In the genomic region with DNA sequence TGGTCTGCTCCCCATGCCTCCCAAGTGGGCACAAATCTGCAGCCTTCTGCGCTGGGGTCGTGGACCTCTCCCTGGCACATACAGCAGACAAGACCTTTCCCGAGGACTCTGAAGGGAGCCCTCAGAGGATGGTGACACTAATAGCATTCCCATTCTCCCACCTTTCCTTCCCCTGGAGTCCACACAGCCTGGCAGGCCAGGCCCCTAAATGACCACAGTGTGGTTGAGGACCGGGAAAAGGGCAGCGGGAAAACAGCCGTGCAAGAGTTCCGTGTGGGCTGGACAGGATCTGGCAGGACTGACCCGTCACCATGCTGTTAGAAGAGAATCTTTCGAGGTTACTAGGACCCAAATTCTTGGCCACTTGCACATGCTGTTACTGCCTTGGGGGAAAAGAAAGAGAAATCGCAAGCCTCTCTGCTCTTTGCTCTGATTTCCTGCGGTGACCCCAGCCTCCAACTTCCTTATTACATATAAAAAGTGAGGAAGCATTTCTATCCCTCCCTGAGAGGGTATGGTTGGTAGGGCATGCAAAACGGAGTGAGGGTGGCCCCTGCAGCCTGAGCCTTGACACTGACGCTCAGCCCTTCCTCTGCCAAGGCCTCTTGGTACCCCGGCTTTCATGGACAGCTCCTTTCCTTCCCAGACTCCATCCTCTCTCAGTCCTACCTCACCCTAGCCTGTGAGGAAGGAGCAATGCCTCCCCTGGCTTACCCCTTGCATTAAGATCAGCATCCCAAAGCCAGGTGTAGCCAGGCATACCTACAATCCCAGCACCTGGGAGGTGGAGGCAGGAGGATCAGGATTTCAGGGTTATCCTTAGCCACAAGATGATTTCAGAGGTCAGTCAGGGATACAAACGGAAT, we compare ENCODE assay signal across 9 mouse cellular contexts. TPM values are rescaled to one million over a fixed set of nuclear protein-coding genes. Genes with fewer than 3 reads are reported as not detected.
DNase-seq lines count a peak whose midpoint lies in the region; ATAC-seq and TF ChIP-seq lines count a peak whose summit lies in the region.
"Had no signal": no experiment of that assay in that cellular context is flagged by ENCODE, and none has a peak within 500 bp of the region (broad histone marks: within the 10 kb centered on the region; RNA-seq: fewer than 3 reads in every experiment).

No protein-coding gene starts in this region.

- ATAC-seq in forebrain, embryonic 11.5 days (replicated peaks; ENCODE audit: low FRiP score), result no peak
- no peak for ATAC-seq in forebrain, postnatal 0 days
- ATAC-seq in heart, embryonic 15.5 days (replicated peaks; ENCODE audit: insufficient number of reproducible peaks, insufficient read depth, low FRiP score, low read depth), result no peak
- no peak for ATAC-seq in lung, embryonic 15.5 days (ENCODE audit: borderline replicate concordance, extremely low read depth, low FRiP score, low TSS enrichment)

- no peaks in the 10 kb centered on the region for H3K9me3 ChIP-seq in forebrain, embryonic 11.5 days (ENCODE audit: control insufficient read depth, low read length)
- H3K9me3 ChIP-seq in forebrain, postnatal 0 days (ENCODE audit: low read length), result no peaks in the 10 kb centered on the region
- no peaks in the 10 kb centered on the region for H3K9me3 ChIP-seq in heart, embryonic 15.5 days (replicated peaks)
- no peaks in the 10 kb centered on the region for H3K9me3 ChIP-seq in lung, embryonic 15.5 days

- H3K9ac ChIP-seq in forebrain, embryonic 11.5 days (ENCODE audit: low read length), result peak overlapping the region; percentile 41; the same call in 1 of the 2 replicates
- no peak overlapping the region for H3K9ac ChIP-seq in forebrain, postnatal 0 days
- H3K9ac ChIP-seq in heart, embryonic 15.5 days, result peak overlapping the region; percentile 38; the same call in 1 of the 2 replicates
- peak overlapping the region; percentile 31; the same call in 1 of the 2 replicates for H3K9ac ChIP-seq in lung, embryonic 15.5 days

- H3K27me3 ChIP-seq in forebrain, embryonic 11.5 days (ENCODE audit: control insufficient read depth, insufficient read depth, low read length), result no peaks in the 10 kb centered on the region
- no peaks in the 10 kb centered on the region for H3K27me3 ChIP-seq in forebrain, postnatal 0 days (ENCODE audit: insufficient read depth, low read length)
- no peaks in the 10 kb centered on the region for H3K27me3 ChIP-seq in heart, embryonic 15.5 days
- H3K27me3 ChIP-seq in lung, embryonic 15.5 days, result no peaks in the 10 kb centered on the region

- DNase-seq in forebrain, embryonic 11.5 days (ENCODE audit: low spot score), result no peak
- DNase-seq in forebrain, postnatal 0 days, result no peak
- DNase-seq in 416B (ENCODE audit: low read depth), result peak; percentile 70
- no peak for DNase-seq in thymus, postnatal 0 days (ENCODE audit: low spot score)
- no peak for DNase-seq in left cerebral cortex, adult 9 months (ENCODE audit: low spot score in 2 of 2)
- no peak for DNase-seq in adrenal gland, adult 8-10 months

- WGBS in forebrain, embryonic 11.5 days, result 71% methylated on average over 15 of the region's 15 CpGs
- WGBS in forebrain, postnatal 0 days, result 70% methylated on average over 15 of the region's 15 CpGs
- 53% methylated on average over 15 of the region's 15 CpGs for WGBS in heart, embryonic 15.5 days
- 57% methylated on average over 15 of the region's 15 CpGs for WGBS in lung, embryonic 15.5 days

- no peak overlapping the region for H3K27ac ChIP-seq in forebrain, embryonic 11.5 days (ENCODE audit: low read depth, low read length)
- H3K27ac ChIP-seq in forebrain, postnatal 0 days (ENCODE audit: low read depth, low read length), result no peak overlapping the region
- peak overlapping the region; percentile 60 for H3K27ac ChIP-seq in heart, embryonic 15.5 days
- H3K27ac ChIP-seq in lung, embryonic 15.5 days, result peak overlapping the region; percentile 82

- H3K4me2 ChIP-seq in forebrain, embryonic 11.5 days (ENCODE audit: low read depth, low read length, severe bottlenecking), result no peak overlapping the region
- H3K4me2 ChIP-seq in forebrain, postnatal 0 days (ENCODE audit: low read depth), result no peak overlapping the region
- peak overlapping the region; percentile 53; the same call in 1 of the 2 replicates for H3K4me2 ChIP-seq in heart, embryonic 15.5 days
- H3K4me2 ChIP-seq in lung, embryonic 15.5 days, result peak overlapping the region; percentile 54

- H3K4me3 ChIP-seq in forebrain, embryonic 11.5 days (ENCODE audit: low read depth, low read length), result no peak overlapping the region
- no peak overlapping the region for H3K4me3 ChIP-seq in forebrain, postnatal 0 days (ENCODE audit: low read depth, low read length)
- 0 out of 2 replicates have a peak overlapping the region, but pooled peaks have one; percentile 12 for H3K4me3 ChIP-seq in heart, embryonic 15.5 days
- peak overlapping the region; percentile 19; the same call in 1 of the 2 replicates for H3K4me3 ChIP-seq in lung, embryonic 15.5 days

- no peaks in the 10 kb centered on the region for H3K36me3 ChIP-seq in forebrain, embryonic 11.5 days (ENCODE audit: control insufficient read depth, insufficient read depth, low read length)
- H3K36me3 ChIP-seq in forebrain, postnatal 0 days (ENCODE audit: insufficient read depth), result no peaks in the 10 kb centered on the region
- H3K36me3 ChIP-seq in heart, embryonic 15.5 days, result no peaks in the 10 kb centered on the region
- no peaks in the 10 kb centered on the region for H3K36me3 ChIP-seq in lung, embryonic 15.5 days

- peaks cover 3% of the 10 kb centered on the region; the same call in 1 of the 2 replicates for H3K4me1 ChIP-seq in forebrain, embryonic 11.5 days (replicated peaks; ENCODE audit: control insufficient read depth, insufficient read depth, low read length)
- 0 out of 2 replicates have a peak, but pooled peaks cover 6% of the 10 kb centered on the region for H3K4me1 ChIP-seq in forebrain, postnatal 0 days (ENCODE audit: insufficient read depth)
- peaks cover 63% of the 10 kb centered on the region for H3K4me1 ChIP-seq in heart, embryonic 15.5 days (replicated peaks)
- H3K4me1 ChIP-seq in lung, embryonic 15.5 days, result peaks cover 65% of the 10 kb centered on the region

- no peak for TF ChIP-seq CTCF in forebrain, postnatal 0 days (IDR thresholded peaks at IDR 0.05; ENCODE audit: low read depth)

RNA-seq across cellular contexts. Expression of a gene that starts 18.0 kb away (rescaled TPM):
- polyA plus RNA-seq in forebrain, embryonic 11.5 days (2014; fragmentation: Nextera tagmentation; extraction: Ambion mirVana), result 7.2 and 7.7 TPM in 2 replicates
- total RNA-seq in forebrain, postnatal 0 days (2014; rRNA removed), result 8.7 and 10.7 TPM in 2 replicates
- 5.8 and 6.0 TPM in 2 replicates for polyA plus RNA-seq in forebrain, postnatal 0 days (2015; fragmentation: Nextera tagmentation; extraction: Ambion mirVana)
- 13.1 and 17.1 TPM in 2 replicates for polyA plus RNA-seq in heart, embryonic 15.5 days (2015; fragmentation: Nextera tagmentation; extraction: Ambion mirVana)
- 68.2 and 72.4 TPM in 2 replicates for polyA plus RNA-seq in lung, embryonic 15.5 days (2015; fragmentation: Nextera tagmentation; extraction: Ambion mirVana)
- 5.8 and 6.5 TPM in 2 replicates for polyA plus RNA-seq in thymus, postnatal 0 days (2015; fragmentation: Nextera tagmentation; extraction: Ambion mirVana)
- total RNA-seq in adrenal gland, adult 8-10 months (2022), result 10 to 100 TPM; 14.5 to 24.7 (median 21.5) TPM

RNA-seq across cellular contexts. Expression of a gene that starts 27.5 kb away (rescaled TPM):
- 15.0 and 16.0 TPM in 2 replicates for polyA plus RNA-seq in forebrain, embryonic 11.5 days (2014; fragmentation: Nextera tagmentation; extraction: Ambion mirVana)
- 74.2 and 80.4 TPM in 2 replicates for total RNA-seq in forebrain, postnatal 0 days (2014; rRNA removed)
- polyA plus RNA-seq in forebrain, postnatal 0 days (2015; fragmentation: Nextera tagmentation; extraction: Ambion mirVana), result 13.2 and 17.4 TPM in 2 replicates
- 5.8 and 6.9 TPM in 2 replicates for polyA plus RNA-seq in heart, embryonic 15.5 days (2015; fragmentation: Nextera tagmentation; extraction: Ambion mirVana)
- polyA plus RNA-seq in lung, embryonic 15.5 days (2015; fragmentation: Nextera tagmentation; extraction: Ambion mirVana), result 5.9 and 6.0 TPM in 2 replicates
- polyA plus RNA-seq in thymus, postnatal 0 days (2015; fragmentation: Nextera tagmentation; extraction: Ambion mirVana), result 3.9 and 4.6 TPM in 2 replicates
- 10 to 100 TPM in 3 of 4 experiments, 1 to 10 TPM in 1; 8.6 to 15.4 (median 12.1) TPM for total RNA-seq in adrenal gland, adult 8-10 months (2022)

RNA-seq across cellular contexts. Expression of a gene that starts 30.8 kb away (rescaled TPM):
- polyA plus RNA-seq in forebrain, embryonic 11.5 days (2014; fragmentation: Nextera tagmentation; extraction: Ambion mirVana), result not detected in 2 replicates
- total RNA-seq in forebrain, postnatal 0 days (2014; rRNA removed), result not detected in 2 replicates
- polyA plus RNA-seq in forebrain, postnatal 0 days (2015; fragmentation: Nextera tagmentation; extraction: Ambion mirVana), result not detected in 2 replicates
- polyA plus RNA-seq in heart, embryonic 15.5 days (2015; fragmentation: Nextera tagmentation; extraction: Ambion mirVana), result not detected in 2 replicates
- not detected in 2 replicates for polyA plus RNA-seq in lung, embryonic 15.5 days (2015; fragmentation: Nextera tagmentation; extraction: Ambion mirVana)
- polyA plus RNA-seq in thymus, postnatal 0 days (2015; fragmentation: Nextera tagmentation; extraction: Ambion mirVana), result not detected in 2 replicates
- total RNA-seq in adrenal gland, adult 8-10 months (2022), result 1 to 10 TPM in 1 of 4 experiments, under 1 TPM in 3; 0.75 to 1.1 (median 0.79) TPM
- polyA plus RNA-seq: C2C12 had no signal

Comparison
In these comparisons a context has a peak if more than half of its experiments do, and no peak if none do; other contexts are left out.
1. H3K27ac ChIP-seq: peak in heart, embryonic 15.5 days (single experiment) and lung, embryonic 15.5 days (single experiment); none in forebrain, embryonic 11.5 days (single experiment) and forebrain, postnatal 0 days (single experiment).
2. H3K4me2 ChIP-seq: peak in heart, embryonic 15.5 days (single experiment) and lung, embryonic 15.5 days (single experiment); none in forebrain, embryonic 11.5 days (single experiment) and forebrain, postnatal 0 days (single experiment).
3. H3K4me3 ChIP-seq: peak in heart, embryonic 15.5 days (single experiment) and lung, embryonic 15.5 days (single experiment); none in forebrain, embryonic 11.5 days (single experiment) and forebrain, postnatal 0 days (single experiment).